Mouse (Mus musculus): ENCODE data around the gene Stkld1. TPM values are rescaled to one million over a fixed set of nuclear protein-coding genes. Genes with fewer than 3 reads are reported as not detected.

The Stkld1 gene
- polyA plus RNA-seq, 1 experiment = 0.02 TPM

DNA sequence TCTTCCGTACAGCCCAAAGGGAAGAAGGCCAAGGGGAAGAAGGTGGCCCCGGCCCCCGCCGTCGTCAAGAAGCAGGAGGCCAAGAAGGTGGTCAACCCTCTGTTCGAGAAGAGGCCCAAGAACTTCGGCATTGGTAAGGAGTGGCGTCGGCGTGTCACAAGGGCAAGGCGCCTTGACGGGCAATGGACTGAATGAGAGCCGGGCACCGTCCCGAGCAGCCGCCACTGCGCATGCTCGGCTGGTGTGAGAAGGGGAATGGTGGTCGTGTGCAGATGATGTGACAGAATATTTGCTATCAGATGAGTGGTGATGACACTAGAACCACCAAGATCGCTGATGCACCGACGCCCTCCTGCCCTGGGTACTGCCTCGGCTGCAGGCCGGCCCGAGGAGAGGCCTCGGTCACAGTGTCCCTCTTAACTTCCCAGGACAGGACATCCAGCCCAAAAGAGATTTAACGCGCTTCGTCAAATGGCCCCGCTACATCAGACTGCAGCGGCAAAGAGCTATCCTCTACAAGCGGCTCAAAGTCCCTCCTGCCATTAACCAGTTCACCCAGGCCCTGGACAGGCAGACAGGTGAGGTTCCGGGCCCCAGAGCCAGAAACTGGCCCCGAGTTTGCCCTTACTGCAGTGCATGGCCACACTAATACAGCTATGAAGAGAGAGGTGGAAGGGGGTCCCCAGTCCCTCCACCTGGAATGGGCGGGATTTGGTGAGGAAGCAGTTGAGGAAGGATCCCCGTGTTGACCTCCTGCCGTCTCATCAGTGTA, 22.7 kb upstream of the Stkld1 start:
- TF ChIP-seq TCF3 (IDR thresholded peaks at IDR 0.05; ENCODE audit: insufficient read length, low read depth) (no peak), POLR2AphosphoS2 (IDR thresholded peaks at IDR 0.05; ENCODE audit: insufficient read length, low read depth) (peak; percentile 69)
- peaks cover 61% of the 10 kb centered on the region for H3K79me2 ChIP-seq (ENCODE audit: control insufficient read depth, insufficient read depth)
- peak overlapping the region; percentile 95 for H3K4me3 ChIP-seq
- no peaks in the 10 kb centered on the region for H3K27me3 ChIP-seq (ENCODE audit: control insufficient read depth, insufficient read depth, insufficient read length)
- peak overlapping the region; percentile 66 for H3ac ChIP-seq (ENCODE audit: control insufficient read depth, insufficient read length)
- peaks cover 26% of the 10 kb centered on the region for H3K36me3 ChIP-seq (ENCODE audit: control insufficient read depth, insufficient read depth)
- peak overlapping the region; percentile 80 for H3K4me2 ChIP-seq (ENCODE audit: low read depth)

DNA sequence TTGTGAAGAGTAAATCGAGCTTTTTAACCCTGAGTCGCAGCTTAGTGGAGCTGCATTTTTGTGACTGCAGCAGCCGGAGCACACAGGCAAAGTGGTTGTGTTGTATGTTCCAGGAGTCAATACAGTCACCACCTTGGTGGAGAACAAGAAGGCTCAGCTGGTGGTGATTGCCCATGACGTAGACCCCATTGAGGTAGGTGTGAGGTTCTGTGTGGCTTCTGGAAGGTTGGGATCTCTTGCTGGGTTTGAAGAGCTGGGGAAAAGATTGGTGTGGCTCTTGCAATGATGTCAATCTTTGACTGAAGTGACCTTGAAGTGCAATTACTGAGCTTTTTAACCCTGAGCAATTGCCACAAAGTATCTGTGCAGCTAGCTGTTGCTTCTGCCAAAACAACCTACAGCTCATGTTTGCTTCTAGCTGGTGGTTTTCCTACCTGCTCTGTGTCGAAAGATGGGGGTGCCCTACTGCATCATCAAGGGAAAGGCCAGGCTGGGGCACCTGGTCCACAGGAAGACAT, 21.5 kb upstream of the Stkld1 start:
- peak overlapping the region; percentile 80 for H3K4me2 ChIP-seq (ENCODE audit: low read depth)
- TF ChIP-seq MYOG (IDR thresholded peaks at IDR 0.05; ENCODE audit: control insufficient read depth in 1 of 3, insufficient read depth in 1 of 3, insufficient read length in 2 of 3, low read depth in 2 of 3) (no peak), POLR2A (IDR thresholded peaks at IDR 0.05; ENCODE audit: insufficient read length, low read depth) (peak; percentile 5), E2F4 (IDR thresholded peaks at IDR 0.05; ENCODE audit: insufficient read depth) (no peak)
- peaks cover 68% of the 10 kb centered on the region for H3K79me2 ChIP-seq (ENCODE audit: control insufficient read depth, insufficient read depth)
- peak overlapping the region; percentile 95 for H3K4me3 ChIP-seq
- H3ac ChIP-seq (ENCODE audit: control insufficient read depth, insufficient read length) = peak overlapping the region; percentile 66
- H3K27me3 ChIP-seq (ENCODE audit: control insufficient read depth, insufficient read depth, insufficient read length) = no peaks in the 10 kb centered on the region
- peaks cover 26% of the 10 kb centered on the region for H3K36me3 ChIP-seq (ENCODE audit: control insufficient read depth, insufficient read depth)

DNA sequence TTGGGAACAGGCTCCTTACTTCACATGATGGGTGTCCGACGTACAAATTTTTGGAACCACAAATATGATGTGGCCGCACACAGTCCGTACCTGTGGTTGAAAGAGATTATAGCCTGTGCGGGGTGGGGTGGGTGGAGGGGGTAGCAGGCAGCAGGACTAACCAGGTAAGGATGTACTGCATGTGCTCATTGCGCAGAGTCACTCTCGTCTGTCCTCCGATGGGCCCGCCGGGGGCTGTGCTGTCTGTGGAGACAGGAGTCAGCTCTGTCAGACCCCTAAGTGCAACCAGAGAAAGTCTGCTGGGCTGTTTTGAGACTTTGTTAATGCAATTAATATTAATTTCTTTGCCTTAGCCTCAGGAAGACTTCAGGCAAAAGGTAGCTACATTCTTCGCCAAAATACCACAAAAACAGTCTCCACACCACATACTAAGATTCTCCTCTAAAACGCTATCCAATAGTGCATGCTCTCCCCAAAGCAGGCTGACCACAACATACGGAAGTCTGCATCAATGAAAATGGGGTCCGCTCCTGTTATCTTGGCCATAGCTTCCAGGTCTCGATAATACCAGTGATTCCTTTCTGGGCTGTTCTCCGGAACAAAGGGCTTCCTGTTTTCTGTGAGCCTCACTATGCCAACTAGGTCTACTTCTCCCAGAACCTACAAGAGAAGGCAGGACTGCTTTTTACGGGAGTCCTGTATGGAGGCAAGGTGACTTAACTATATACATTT, 20.3 kb upstream of the Stkld1 start:
- Histone ChIP-seq H3K79me2 (ENCODE audit: control insufficient read depth, insufficient read depth) (peaks cover 69% of the 10 kb centered on the region), H3ac (ENCODE audit: control insufficient read depth, insufficient read length) (no peak overlapping the region), H3K4me2 (ENCODE audit: low read depth) (no peak overlapping the region), H3K36me3 (ENCODE audit: control insufficient read depth, insufficient read depth) (peaks cover 29% of the 10 kb centered on the region), H3K4me3 (no peak overlapping the region), H3K27me3 (ENCODE audit: control insufficient read depth, insufficient read depth, insufficient read length) (no peaks in the 10 kb centered on the region)
- TF ChIP-seq MYOD1 (IDR thresholded peaks at IDR 0.05; ENCODE audit: control insufficient read depth in 1 of 3, insufficient read length in 2 of 3, low read depth in 2 of 3) (no peak), POLR2AphosphoS2 (IDR thresholded peaks at IDR 0.05; ENCODE audit: insufficient read length, low read depth) (peak; percentile 75), POLR2A (IDR thresholded peaks at IDR 0.05; ENCODE audit: insufficient read length, low read depth) (peak; percentile 32)

DNA sequence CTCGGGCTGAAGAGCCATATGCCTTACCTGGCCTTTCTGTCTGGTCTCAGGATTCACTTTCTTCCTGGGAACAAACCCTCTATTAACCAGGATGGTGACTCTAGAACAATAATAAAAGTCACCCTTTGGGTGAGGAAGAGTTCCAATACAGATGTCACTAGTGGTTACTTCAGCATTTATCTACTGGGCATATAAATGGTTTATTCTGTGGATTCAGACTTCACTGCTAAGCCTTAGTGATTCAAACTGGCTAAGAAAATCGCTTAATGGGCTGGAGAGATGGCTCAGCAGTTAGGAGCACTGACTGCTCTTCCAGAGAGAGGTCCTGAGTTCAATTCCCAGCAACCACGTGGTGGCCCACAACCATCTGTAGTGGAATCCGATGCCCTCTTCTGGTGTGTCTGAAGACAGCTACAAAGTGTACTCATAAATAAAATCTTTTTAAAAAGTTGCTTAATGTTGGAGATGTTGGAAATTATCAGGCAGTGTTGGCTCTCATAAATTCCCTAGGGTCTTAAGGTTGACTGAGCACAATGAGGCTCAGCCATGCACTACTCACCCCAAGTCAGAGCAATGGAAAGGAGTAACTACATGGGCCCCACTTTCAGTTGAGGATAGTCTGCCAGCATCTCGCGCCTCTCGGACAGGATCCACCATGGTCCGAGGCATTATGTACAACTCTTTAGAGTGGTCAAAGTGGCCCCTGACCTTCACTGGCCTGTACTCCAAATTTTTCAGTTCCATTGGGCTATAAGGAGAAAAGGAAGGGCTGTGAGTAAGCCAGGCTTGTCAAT, 19.5 kb upstream of the Stkld1 start:
- Histone ChIP-seq H3K27me3 (ENCODE audit: control insufficient read depth, insufficient read depth, insufficient read length) (no peaks in the 10 kb centered on the region), H3K4me3 (peak overlapping the region; percentile 91), H3K36me3 (ENCODE audit: control insufficient read depth, insufficient read depth) (peaks cover 36% of the 10 kb centered on the region), H3K79me2 (ENCODE audit: control insufficient read depth, insufficient read depth) (peaks cover 62% of the 10 kb centered on the region), H3K4me2 (ENCODE audit: low read depth) (peak overlapping the region; percentile 89), H3ac (ENCODE audit: control insufficient read depth, insufficient read length) (no peak overlapping the region)
- TF ChIP-seq TCF3 (IDR thresholded peaks at IDR 0.05; ENCODE audit: insufficient read length, low read depth) (no peak), MAX (IDR thresholded peaks at IDR 0.05; ENCODE audit: low read depth) (no peak), REST (IDR thresholded peaks at IDR 0.05; ENCODE audit: insufficient read depth, insufficient read length) (no peak), POLR2A (IDR thresholded peaks at IDR 0.05; ENCODE audit: insufficient read length, low read depth) (peak; percentile 39), MYOD1 (IDR thresholded peaks at IDR 0.05; ENCODE audit: control insufficient read depth in 1 of 3, insufficient read length in 2 of 3, low read depth in 2 of 3) (no peak), E2F4 (IDR thresholded peaks at IDR 0.05; ENCODE audit: insufficient read depth) (no peak), CEBPB (IDR thresholded peaks at IDR 0.05; ENCODE audit: insufficient read depth, poor library complexity, severe bottlenecking) (no peak), TCF12 (IDR thresholded peaks at IDR 0.05; ENCODE audit: insufficient read depth, poor library complexity, severe bottlenecking) (no peak), MYOG (IDR thresholded peaks at IDR 0.05; ENCODE audit: control insufficient read depth in 1 of 3, insufficient read depth in 1 of 3, insufficient read length in 2 of 3, low read depth in 2 of 3) (no peak), SRF (IDR thresholded peaks at IDR 0.05; ENCODE audit: control insufficient read depth, insufficient read length, low read depth) (no peak), POLR2AphosphoS2 (IDR thresholded peaks at IDR 0.05; ENCODE audit: insufficient read length, low read depth) (peak; percentile 87), USF1 (IDR thresholded peaks at IDR 0.05; ENCODE audit: low read depth) (peak; percentile 35)
